Mouse (Mus musculus): ENCODE data around the gene Acsm4. TPM values are rescaled to one million over a fixed set of nuclear protein-coding genes. Genes with fewer than 3 reads are reported as not detected.
"Not testable (repeated sequence)": the region's sequence is repeated elsewhere in the genome, so short reads cannot be mapped to it uniquely, and the experiment has no call there.

The Acsm4 gene
- polyA plus RNA-seq, 1 experiment from 2014 or later, result not detected

- Histone ChIP-seq H3K27me3 (0 out of 2 replicates have a peak, but pooled peaks cover 4% of the 10 kb centered on the region), H3K9me3 (replicated peaks) (no peaks in the 10 kb centered on the region), H3K27ac (0 out of 2 replicates have a peak overlapping the region, but pooled peaks have one; percentile 17), H3K36me3 (peaks cover 30% of the 10 kb centered on the region), H3K9ac (peak overlapping the region; percentile 86), H3K4me2 (peak overlapping the region; percentile 78), H3K4me1 (replicated peaks) (peaks cover 10% of the 10 kb centered on the region), H3K4me3 (peak overlapping the region; percentile 96)
- WGBS, result 15% methylated on average over 8 of the region's 8 CpGs
- ATAC-seq (replicated peaks; ENCODE audit: insufficient number of reproducible peaks, insufficient read depth, low FRiP score, low read depth), result 0 out of 2 replicates have a peak, but pooled peaks have one; percentile 36
Observed at GRCm38 (mm10) chr7:119720947-119721310, 31.1 kb downstream of the Acsm4 start.

GRCm38 (mm10) chr7:119727621-119728020 is 37.8 kb downstream of the Acsm4 start:
- H3K9ac ChIP-seq, result no peak overlapping the region
- no peak overlapping the region for H3K4me3 ChIP-seq
- H3K4me1 ChIP-seq (replicated peaks), result no peaks in the 10 kb centered on the region
- H3K36me3 ChIP-seq, result no peaks in the 10 kb centered on the region
- WGBS, result 90% methylated on average over 2 of the region's 2 CpGs
- no peak for ATAC-seq (replicated peaks; ENCODE audit: insufficient number of reproducible peaks, insufficient read depth, low FRiP score, low read depth)
- H3K27me3 ChIP-seq, result peaks cover 4% of the 10 kb centered on the region; the same call in 1 of the 2 replicates
- no peak overlapping the region for H3K27ac ChIP-seq
- no peak overlapping the region for H3K4me2 ChIP-seq
- no peaks in the 10 kb centered on the region for H3K9me3 ChIP-seq (replicated peaks)

DNA sequence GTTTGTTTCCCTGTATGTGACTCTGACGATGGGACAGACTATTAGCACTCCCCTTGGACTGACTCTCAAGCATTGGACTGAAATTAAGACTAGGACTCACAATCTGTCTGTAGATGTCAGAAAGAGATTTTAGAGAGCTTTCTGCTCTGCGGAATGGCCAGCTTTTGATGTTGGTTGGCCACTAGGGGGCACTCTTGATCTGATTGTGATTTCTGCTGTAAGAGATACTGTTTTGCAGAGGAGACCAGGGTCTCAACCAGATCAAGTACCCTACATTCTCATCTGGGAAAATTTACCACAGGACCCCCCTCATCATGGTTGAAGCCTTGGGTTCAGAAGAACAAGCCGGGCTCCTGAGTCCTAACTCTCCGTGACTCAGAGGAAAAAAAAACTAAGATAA is 41.4 kb downstream of the Acsm4 start:
- H3K4me1 ChIP-seq (replicated peaks); H3K36me3 ChIP-seq; H3K4me3 ChIP-seq; H3K27me3 ChIP-seq; H3K9me3 ChIP-seq (replicated peaks); H3K27ac ChIP-seq; H3K9ac ChIP-seq; H3K4me2 ChIP-seq; ATAC-seq (replicated peaks; ENCODE audit: insufficient number of reproducible peaks, insufficient read depth, low FRiP score, low read depth): not testable (repeated sequence)
- WGBS, result 84% methylated on average over 4 of the region's 4 CpGs

- peaks cover 4% of the 10 kb centered on the region for H3K27me3 ChIP-seq
- no peaks in the 10 kb centered on the region for H3K9me3 ChIP-seq (replicated peaks)
- ATAC-seq (replicated peaks; ENCODE audit: insufficient number of reproducible peaks, insufficient read depth, low FRiP score, low read depth), result no peak
- no peak overlapping the region for H3K27ac ChIP-seq
- no peak overlapping the region for H3K4me3 ChIP-seq
- H3K4me2 ChIP-seq, result no peak overlapping the region
- no peaks in the 10 kb centered on the region for H3K36me3 ChIP-seq
- H3K4me1 ChIP-seq (replicated peaks), result no peaks in the 10 kb centered on the region
- no peak overlapping the region for H3K9ac ChIP-seq
- 62% methylated on average over 2 of the region's 2 CpGs for WGBS
Observed at GRCm38 (mm10) chr7:119738877-119739276, 49.1 kb downstream of the Acsm4 start.

DNA sequence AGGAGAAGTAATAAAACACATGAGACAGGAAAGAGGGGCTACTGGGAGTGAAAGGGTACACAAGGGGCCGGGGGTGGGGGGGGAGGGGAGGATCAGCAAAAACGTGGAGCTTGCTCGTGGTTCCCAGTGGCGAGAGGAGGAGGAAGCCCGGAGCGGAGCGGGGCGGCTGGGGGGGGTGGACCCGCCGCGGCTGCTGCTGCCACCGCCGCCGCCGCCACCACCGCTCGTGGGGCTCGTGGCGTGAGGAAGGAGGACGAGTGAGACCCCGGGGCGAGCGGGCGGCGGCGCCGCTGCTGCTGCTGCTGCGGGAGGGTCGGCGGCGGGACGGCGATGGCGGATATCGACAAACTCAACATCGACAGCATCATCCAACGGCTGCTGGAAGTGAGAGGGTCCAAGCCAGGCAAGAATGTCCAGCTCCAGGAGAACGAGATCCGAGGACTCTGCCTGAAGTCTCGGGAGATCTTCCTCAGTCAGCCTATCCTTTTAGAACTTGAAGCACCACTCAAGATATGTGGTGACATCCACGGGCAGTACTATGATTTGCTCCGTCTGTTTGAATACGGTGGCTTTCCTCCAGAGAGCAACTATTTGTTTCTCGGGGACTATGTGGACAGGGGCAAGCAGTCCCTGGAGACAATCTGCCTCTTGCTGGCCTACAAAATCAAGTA is 50.1 kb downstream of the Acsm4 start:
- WGBS, result 3% methylated on average over 19 of the region's 44 CpGs
- H3K36me3 ChIP-seq; H3K27ac ChIP-seq; H3K4me1 ChIP-seq (replicated peaks); H3K9me3 ChIP-seq (replicated peaks); H3K27me3 ChIP-seq; H3K9ac ChIP-seq; ATAC-seq (replicated peaks; ENCODE audit: insufficient number of reproducible peaks, insufficient read depth, low FRiP score, low read depth): not testable (repeated sequence)
- peak overlapping the region; percentile 43 for H3K4me3 ChIP-seq
- peak overlapping the region; percentile 65 for H3K4me2 ChIP-seq

DNA sequence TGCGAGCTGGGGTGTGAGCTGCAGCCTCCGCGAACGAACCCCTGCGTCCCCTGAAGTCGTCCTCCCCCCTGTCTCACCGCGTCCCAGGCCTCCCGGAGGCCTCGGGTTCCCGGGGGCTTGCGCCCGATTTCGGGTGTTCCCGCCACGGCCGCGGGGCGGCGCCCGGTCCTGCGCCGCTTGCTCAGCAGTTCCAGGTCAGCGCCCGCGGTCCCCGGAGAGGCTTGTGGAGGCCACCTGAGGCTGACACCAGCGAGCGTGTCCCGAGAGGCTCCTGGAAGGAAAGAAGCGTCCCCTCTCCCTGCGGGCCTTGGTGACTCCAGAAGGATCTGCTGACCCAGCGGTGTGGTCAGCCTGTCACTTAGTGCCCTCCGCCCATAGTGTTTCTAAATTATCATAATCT is 54.5 kb downstream of the Acsm4 start:
- no peaks in the 10 kb centered on the region for H3K36me3 ChIP-seq
- H3K27ac ChIP-seq, result no peak overlapping the region
- H3K27me3 ChIP-seq, result peaks cover 4% of the 10 kb centered on the region
- peaks cover 6% of the 10 kb centered on the region for H3K4me1 ChIP-seq (replicated peaks)
- peak overlapping the region; percentile 20 for H3K4me3 ChIP-seq
- H3K9ac ChIP-seq, result no peak overlapping the region
- peak overlapping the region; percentile 53 for H3K4me2 ChIP-seq
- no peaks in the 10 kb centered on the region for H3K9me3 ChIP-seq (replicated peaks)
- WGBS, result 9% methylated on average over 34 of the region's 34 CpGs
- no peak for ATAC-seq (replicated peaks; ENCODE audit: insufficient number of reproducible peaks, insufficient read depth, low FRiP score, low read depth)

- Histone ChIP-seq H3K9me3 (replicated peaks) (no peaks in the 10 kb centered on the region), H3K4me1 (replicated peaks) (peaks cover 6% of the 10 kb centered on the region), H3K36me3 (no peaks in the 10 kb centered on the region), H3K27ac (no peak overlapping the region), H3K4me2 (no peak overlapping the region), H3K4me3 (no peak overlapping the region), H3K9ac (no peak overlapping the region), H3K27me3 (peaks cover 4% of the 10 kb centered on the region)
- WGBS, result 70% methylated on average over 1 of the region's 1 CpGs
- no peak for ATAC-seq (replicated peaks; ENCODE audit: insufficient number of reproducible peaks, insufficient read depth, low FRiP score, low read depth)
Observed at GRCm38 (mm10) chr7:119745869-119746268, 56.0 kb downstream of the Acsm4 start.

DNA sequence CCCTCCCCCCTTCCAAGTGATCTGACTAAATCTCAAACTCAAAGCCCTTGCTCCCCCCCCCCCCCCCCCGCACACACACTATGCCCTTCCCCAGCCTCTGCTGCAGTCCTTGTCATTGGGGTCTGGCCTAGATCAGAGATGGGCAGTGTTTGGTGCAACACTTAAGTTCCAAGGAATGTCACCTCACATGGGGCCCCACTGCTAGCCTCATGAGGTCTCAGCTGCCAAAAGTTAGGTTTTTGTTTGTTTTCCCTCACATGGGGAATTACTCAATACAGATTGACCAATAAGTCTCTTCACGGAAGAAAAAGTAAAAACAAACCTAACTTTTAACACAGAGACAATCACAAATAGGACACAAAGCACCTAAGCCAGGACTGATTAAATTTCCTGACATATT is 58.9 kb downstream of the Acsm4 start:
- H3K27me3 ChIP-seq, result no peaks in the 10 kb centered on the region; the same call in 1 of the 2 replicates
- no peak overlapping the region for H3K27ac ChIP-seq
- H3K9me3 ChIP-seq (replicated peaks), result no peaks in the 10 kb centered on the region
- no peak overlapping the region for H3K4me3 ChIP-seq
- no peak for ATAC-seq (replicated peaks; ENCODE audit: insufficient number of reproducible peaks, insufficient read depth, low FRiP score, low read depth)
- WGBS, result 73% methylated on average over 1 of the region's 2 CpGs
- H3K4me1 ChIP-seq (replicated peaks), result peaks cover 6% of the 10 kb centered on the region
- H3K36me3 ChIP-seq, result no peaks in the 10 kb centered on the region
- no peak overlapping the region for H3K4me2 ChIP-seq
- no peak overlapping the region for H3K9ac ChIP-seq

DNA sequence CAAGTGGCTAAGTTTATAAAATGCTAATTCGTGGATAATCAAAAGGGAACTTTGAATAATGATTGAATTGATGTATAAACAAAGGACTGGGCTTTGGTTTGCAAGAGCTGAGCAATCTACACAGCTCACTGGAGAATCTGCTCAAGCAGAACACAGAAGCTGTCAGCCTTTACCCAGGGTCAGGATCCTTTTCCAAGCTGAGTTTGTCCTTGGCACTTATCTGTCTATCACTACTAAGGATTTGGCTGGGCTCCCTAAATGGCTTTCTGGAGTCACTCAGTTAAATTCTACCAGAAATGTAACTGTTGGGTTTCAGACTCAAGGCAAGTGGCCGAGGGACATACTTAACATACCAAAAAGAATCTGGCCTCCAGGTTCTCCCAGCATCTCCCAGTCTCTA is 60.1 kb downstream of the Acsm4 start:
- H3K4me1 ChIP-seq (replicated peaks), result no peaks in the 10 kb centered on the region
- no peak overlapping the region for H3K9ac ChIP-seq
- no peak for ATAC-seq (replicated peaks; ENCODE audit: insufficient number of reproducible peaks, insufficient read depth, low FRiP score, low read depth)
- no peak overlapping the region for H3K27ac ChIP-seq
- H3K4me2 ChIP-seq, result no peak overlapping the region
- no peaks in the 10 kb centered on the region for H3K36me3 ChIP-seq
- H3K4me3 ChIP-seq, result no peak overlapping the region
- no peaks in the 10 kb centered on the region for H3K27me3 ChIP-seq
- 37% methylated on average over 2 of the region's 2 CpGs for WGBS
- no peaks in the 10 kb centered on the region for H3K9me3 ChIP-seq (replicated peaks)

DNA sequence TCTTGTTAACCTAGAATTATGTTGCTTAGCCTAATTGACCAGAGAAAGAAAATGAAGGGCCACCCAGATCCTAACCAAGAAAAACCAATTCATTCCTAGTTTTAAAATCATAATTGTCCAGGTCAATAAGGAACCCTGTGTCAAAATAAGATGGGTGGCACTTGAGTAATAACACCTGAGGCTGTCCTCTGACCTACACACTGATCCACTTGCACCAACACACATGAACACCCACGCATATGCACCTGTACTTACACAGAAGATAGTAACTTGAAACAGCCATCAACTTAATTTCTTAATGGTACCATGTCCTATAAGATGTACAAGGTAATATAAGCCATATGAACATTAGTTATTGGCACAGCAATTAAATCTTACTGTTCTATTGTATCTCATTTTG is 63.9 kb downstream of the Acsm4 start:
- H3K9ac ChIP-seq, result no peak overlapping the region
- no peaks in the 10 kb centered on the region for H3K27me3 ChIP-seq
- H3K4me1 ChIP-seq (replicated peaks), result no peaks in the 10 kb centered on the region
- 78% methylated on average over 1 of the region's 1 CpGs for WGBS
- no peaks in the 10 kb centered on the region for H3K9me3 ChIP-seq (replicated peaks)
- no peak for ATAC-seq (replicated peaks; ENCODE audit: insufficient number of reproducible peaks, insufficient read depth, low FRiP score, low read depth)
- no peaks in the 10 kb centered on the region for H3K36me3 ChIP-seq
- no peak overlapping the region for H3K4me3 ChIP-seq
- no peak overlapping the region for H3K27ac ChIP-seq
- H3K4me2 ChIP-seq, result no peak overlapping the region

GRCm38 (mm10) chr7:119760527-119760951 is 70.7 kb downstream of the Acsm4 start, which contains the start of gene Acsm3:
Acsm3 (plus strand) TSS chr7:119760923.
- ATAC-seq (replicated peaks; ENCODE audit: insufficient number of reproducible peaks, insufficient read depth, low FRiP score, low read depth), result no peak
- H3K36me3 ChIP-seq, result no peaks in the 10 kb centered on the region
- H3K4me3 ChIP-seq, result no peak within 1 kb of the TSS
- no peak within 1 kb of the TSS for H3K4me2 ChIP-seq
- 61% methylated on average over 11 of the region's 11 CpGs for WGBS
- H3K27ac ChIP-seq, result no peak within 1 kb of the TSS
- no peak within 1 kb of the TSS for H3K9ac ChIP-seq
- H3K27me3 ChIP-seq, result no peaks in the 10 kb centered on the region
- no peaks in the 10 kb centered on the region for H3K9me3 ChIP-seq (replicated peaks)
- H3K4me1 ChIP-seq (replicated peaks), result no peaks in the 10 kb centered on the region

- Histone ChIP-seq H3K27ac (no peak overlapping the region), H3K9me3 (replicated peaks) (no peaks in the 10 kb centered on the region), H3K27me3 (no peaks in the 10 kb centered on the region), H3K36me3 (no peaks in the 10 kb centered on the region), H3K4me3 (no peak overlapping the region), H3K4me2 (no peak overlapping the region), H3K4me1 (replicated peaks) (no peaks in the 10 kb centered on the region), H3K9ac (no peak overlapping the region)
- 46% methylated on average over 4 of the region's 4 CpGs for WGBS
- ATAC-seq (replicated peaks; ENCODE audit: insufficient number of reproducible peaks, insufficient read depth, low FRiP score, low read depth), result no peak
Observed at GRCm38 (mm10) chr7:119762166-119762697, 72.4 kb downstream of the Acsm4 start.

Measured in heart, embryonic 15.5 days (tissue).